Mouse (Mus musculus) thymus, adult 18-20 months (tissue): ENCODE data around the gene Cd300lf.

Experiments
- DNase-seq, 2 experiments: peaks; one replicate each; pipeline ENCODE4 v3.0.0; 2022; ENCODE audit warnings: mixed read lengths in 2 of 2

Gene Cd300lf

GRCm38 (mm10) chr11:115075407-115075806, 58.4 kb downstream of the Cd300lf start:
- no peak for DNase-seq

GRCm38 (mm10) chr11:115073002-115073401, 60.8 kb downstream of the Cd300lf start:
- no peak for DNase-seq

- DNase-seq: no peak
Measured at GRCm38 (mm10) chr11:115071631-115072294, 62.0 kb downstream of the Cd300lf start.

GRCm38 (mm10) chr11:115071015-115071551, 62.7 kb downstream of the Cd300lf start:
- DNase-seq: no peak

GRCm38 (mm10) chr11:115066768-115067167, 67.0 kb downstream of the Cd300lf start:
- DNase-seq: no peak
